Mouse (Mus musculus): ENCODE measurements at regions not wholly inside any gene's neighbourhood (a gene's known extent, or its start where the extent isn't known, plus 50 kb on each side); places are given as distances from the start of the nearest gene placed in this dataset.
A peak's percentile ranks its signal among the peaks of the same experiment; 100 is the strongest.

- H3K27me3 ChIP-seq (replicated peaks) = no peaks in the 10 kb centered on the region
- peaks cover 17% of the 10 kb centered on the region for H3K4me1 ChIP-seq
- no peak overlapping the region for H3K4me2 ChIP-seq
- WGBS = 67% methylated on average over 4 of the region's 4 CpGs
- no peak for ATAC-seq (ENCODE audit: low FRiP score)
- H3K27ac ChIP-seq (replicated peaks) = peak overlapping the region; percentile 65
- no peak overlapping the region for H3K4me3 ChIP-seq (replicated peaks)
- H3K36me3 ChIP-seq = no peaks in the 10 kb centered on the region
- no peak overlapping the region for H3K9ac ChIP-seq (replicated peaks)
- H3K9me3 ChIP-seq (replicated peaks) = no peaks in the 10 kb centered on the region
Observed at GRCm38 (mm10) chr2:169389611-169390010, 197.9 kb downstream of the Gm11011 start.

- Histone ChIP-seq H3K36me3 (no peaks in the 10 kb centered on the region), H3K4me1 (peaks cover 17% of the 10 kb centered on the region), H3K27me3 (replicated peaks) (no peaks in the 10 kb centered on the region), H3K4me2 (no peak overlapping the region), H3K4me3 (replicated peaks) (no peak overlapping the region), H3K27ac (replicated peaks) (no peak overlapping the region), H3K9ac (replicated peaks) (no peak overlapping the region), H3K9me3 (replicated peaks) (no peaks in the 10 kb centered on the region)
- ATAC-seq (ENCODE audit: low FRiP score) = no peak
- WGBS = 77% methylated on average over 8 of the region's 8 CpGs
Observed at GRCm38 (mm10) chr2:169388569-169388968, 199.0 kb downstream of the Gm11011 start.

GRCm38 (mm10) chr2:169387765-169388518 is 199.6 kb downstream of the Gm11011 start:
- Histone ChIP-seq H3K9ac (replicated peaks) (no peak overlapping the region), H3K36me3 (no peaks in the 10 kb centered on the region), H3K4me3 (replicated peaks) (no peak overlapping the region), H3K4me2 (no peak overlapping the region), H3K27ac (replicated peaks) (no peak overlapping the region), H3K4me1 (peaks cover 17% of the 10 kb centered on the region), H3K27me3 (replicated peaks) (no peaks in the 10 kb centered on the region), H3K9me3 (replicated peaks) (no peaks in the 10 kb centered on the region)
- 46% methylated on average over 23 of the region's 23 CpGs for WGBS
- ATAC-seq (ENCODE audit: low FRiP score) = peak; percentile 35; the same call in 1 of the 2 replicates

GRCm38 (mm10) chr2:169383701-169384100 is 203.8 kb downstream of the Gm11011 start:
- H3K9ac ChIP-seq (replicated peaks) = no peak overlapping the region
- 86% methylated on average over 3 of the region's 3 CpGs for WGBS
- no peaks in the 10 kb centered on the region for H3K9me3 ChIP-seq (replicated peaks)
- H3K4me1 ChIP-seq = peaks cover 7% of the 10 kb centered on the region; the same call in 1 of the 2 replicates
- H3K27me3 ChIP-seq (replicated peaks) = no peaks in the 10 kb centered on the region
- H3K4me2 ChIP-seq = no peak overlapping the region
- ATAC-seq (ENCODE audit: low FRiP score) = no peak
- no peak overlapping the region for H3K4me3 ChIP-seq (replicated peaks)
- H3K27ac ChIP-seq (replicated peaks) = no peak overlapping the region
- no peaks in the 10 kb centered on the region for H3K36me3 ChIP-seq

- Histone ChIP-seq H3K27ac (replicated peaks) (no peak overlapping the region), H3K9ac (replicated peaks) (no peak overlapping the region), H3K36me3 (no peaks in the 10 kb centered on the region), H3K4me1 (no peaks in the 10 kb centered on the region), H3K4me2 (no peak overlapping the region), H3K4me3 (replicated peaks) (no peak overlapping the region), H3K9me3 (replicated peaks) (0 out of 2 replicates have a peak, but pooled peaks cover 4% of the 10 kb centered on the region), H3K27me3 (replicated peaks) (no peaks in the 10 kb centered on the region)
- no peak for ATAC-seq (ENCODE audit: low FRiP score)
- 91% methylated on average over 7 of the region's 7 CpGs for WGBS
Observed at GRCm38 (mm10) chr2:169373069-169373468, 214.5 kb downstream of the Gm11011 start.

- WGBS = 51% methylated on average over 4 of the region's 4 CpGs
Observed at GRCm38 (mm10) chr2:169365046-169365445, 222.5 kb downstream of the Gm11011 start.

GRCm38 (mm10) chr2:169360272-169360671 is 227.3 kb downstream of the Gm11011 start:
- ATAC-seq (ENCODE audit: low FRiP score) = no peak
- Histone ChIP-seq H3K9ac (replicated peaks) (no peak overlapping the region), H3K27me3 (replicated peaks) (no peaks in the 10 kb centered on the region)

More at GRCm38 (mm10) chr2:169365046-169365445, 222.5 kb downstream of the Gm11011 start:
- no peak overlapping the region for H3K4me2 ChIP-seq
- H3K9me3 ChIP-seq (replicated peaks) = no peaks in the 10 kb centered on the region
- H3K36me3 ChIP-seq = no peaks in the 10 kb centered on the region
- no peak overlapping the region for H3K4me3 ChIP-seq (replicated peaks)
- peaks cover 13% of the 10 kb centered on the region for H3K4me1 ChIP-seq
- H3K27me3 ChIP-seq (replicated peaks) = no peaks in the 10 kb centered on the region
- ATAC-seq (ENCODE audit: low FRiP score) = no peak
- 0 out of 2 replicates have a peak overlapping the region, but pooled peaks have one; percentile 13 for H3K27ac ChIP-seq (replicated peaks)
- no peak overlapping the region for H3K9ac ChIP-seq (replicated peaks)

GRCm38 (mm10) chr2:169357400-169357799 is 230.1 kb downstream of the Gm11011 start:
- Histone ChIP-seq H3K9ac (replicated peaks) (no peak overlapping the region), H3K4me3 (replicated peaks) (no peak overlapping the region), H3K9me3 (replicated peaks) (no peaks in the 10 kb centered on the region), H3K4me2 (no peak overlapping the region), H3K4me1 (peaks cover 9% of the 10 kb centered on the region), H3K27ac (replicated peaks) (no peak overlapping the region), H3K27me3 (replicated peaks) (no peaks in the 10 kb centered on the region), H3K36me3 (no peaks in the 10 kb centered on the region)
- 80% methylated on average over 10 of the region's 10 CpGs for WGBS
- ATAC-seq (ENCODE audit: low FRiP score) = no peak

More at GRCm38 (mm10) chr2:169360272-169360671, 227.3 kb downstream of the Gm11011 start:
- Histone ChIP-seq H3K27ac (replicated peaks) (no peak overlapping the region), H3K4me1 (peaks cover 13% of the 10 kb centered on the region), H3K36me3 (no peaks in the 10 kb centered on the region), H3K9me3 (replicated peaks) (no peaks in the 10 kb centered on the region), H3K4me2 (peak overlapping the region; percentile 44), H3K4me3 (replicated peaks) (no peak overlapping the region)
- 29% methylated on average over 15 of the region's 15 CpGs for WGBS

- no peak overlapping the region for H3K9ac ChIP-seq (replicated peaks)
- 86% methylated on average over 7 of the region's 7 CpGs for WGBS
- H3K4me2 ChIP-seq = no peak overlapping the region
- no peaks in the 10 kb centered on the region for H3K4me1 ChIP-seq
- H3K27me3 ChIP-seq (replicated peaks) = no peaks in the 10 kb centered on the region
- no peak overlapping the region for H3K27ac ChIP-seq (replicated peaks)
- no peak overlapping the region for H3K4me3 ChIP-seq (replicated peaks)
- H3K9me3 ChIP-seq (replicated peaks) = no peaks in the 10 kb centered on the region
- no peaks in the 10 kb centered on the region for H3K36me3 ChIP-seq
- ATAC-seq (ENCODE audit: low FRiP score) = no peak
Observed at GRCm38 (mm10) chr2:169351547-169351946, 236.0 kb downstream of the Gm11011 start.

- no peaks in the 10 kb centered on the region for H3K9me3 ChIP-seq (replicated peaks)
- no peak overlapping the region for H3K4me3 ChIP-seq (replicated peaks)
- no peaks in the 10 kb centered on the region for H3K36me3 ChIP-seq
- 48% methylated on average over 10 of the region's 10 CpGs for WGBS
- H3K4me2 ChIP-seq = no peak overlapping the region
- no peak overlapping the region for H3K27ac ChIP-seq (replicated peaks)
- H3K27me3 ChIP-seq (replicated peaks) = no peaks in the 10 kb centered on the region
- H3K9ac ChIP-seq (replicated peaks) = no peak overlapping the region
- H3K4me1 ChIP-seq = peaks cover 7% of the 10 kb centered on the region
- no peak for ATAC-seq (ENCODE audit: low FRiP score)
Observed at GRCm38 (mm10) chr2:169346107-169346506, 241.4 kb downstream of the Gm11011 start.

GRCm38 (mm10) chr2:169319521-169319920 is 268.0 kb downstream of the Gm11011 start:
- Histone ChIP-seq H3K4me3 (replicated peaks) (no peak overlapping the region), H3K36me3 (no peaks in the 10 kb centered on the region), H3K4me2 (no peak overlapping the region), H3K27ac (replicated peaks) (no peak overlapping the region), H3K4me1 (peaks cover 3% of the 10 kb centered on the region; the same call in 1 of the 2 replicates), H3K9ac (replicated peaks) (no peak overlapping the region), H3K27me3 (replicated peaks) (no peaks in the 10 kb centered on the region), H3K9me3 (replicated peaks) (no peaks in the 10 kb centered on the region)
- WGBS = 90% methylated on average over 5 of the region's 5 CpGs
- ATAC-seq (ENCODE audit: low FRiP score) = no peak

- Histone ChIP-seq H3K4me2 (no peak overlapping the region), H3K4me1 (peaks cover 3% of the 10 kb centered on the region; the same call in 1 of the 2 replicates), H3K27ac (replicated peaks) (peak overlapping the region; percentile 28; the same call in 1 of the 2 replicates), H3K36me3 (no peaks in the 10 kb centered on the region), H3K9me3 (replicated peaks) (no peaks in the 10 kb centered on the region), H3K4me3 (replicated peaks) (no peak overlapping the region), H3K9ac (replicated peaks) (no peak overlapping the region), H3K27me3 (replicated peaks) (no peaks in the 10 kb centered on the region)
- ATAC-seq (ENCODE audit: low FRiP score) = no peak
- WGBS = 23% methylated on average over 2 of the region's 2 CpGs
Observed at GRCm38 (mm10) chr2:169314396-169314930, 273.1 kb downstream of the Gm11011 start.
